Mouse (Mus musculus): ENCODE measurements around the gene Nexn. TPM values are rescaled to one million over a fixed set of nuclear protein-coding genes. Genes with fewer than 3 reads are reported as not detected.
"Not testable (repeated sequence)": the region's sequence is repeated elsewhere in the genome, so short reads cannot be mapped to it uniquely, and the experiment has no call there.

The Nexn gene
- total RNA-seq, 2 experiments from 2014 or later: 443 to 513 TPM

DNA sequence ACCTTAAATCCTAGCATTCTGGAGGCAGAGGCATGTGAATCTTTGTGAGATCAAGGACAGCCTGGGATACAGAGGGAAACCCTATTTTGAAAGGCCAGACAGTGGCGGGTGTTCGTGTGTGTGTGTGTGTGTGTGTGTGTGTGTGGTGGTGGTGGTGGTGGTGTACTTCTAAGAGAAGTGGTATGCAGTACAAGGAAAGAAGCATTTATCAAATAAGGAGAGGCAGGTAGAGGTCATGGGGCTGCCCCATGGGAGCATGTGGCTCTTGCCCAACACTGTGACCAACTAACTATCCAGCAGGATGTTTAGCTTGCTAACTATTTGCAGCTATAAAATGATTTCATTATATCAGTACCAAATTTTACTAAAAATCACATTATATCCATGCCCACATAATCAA is 64.5 kb downstream of the Nexn start:
- DNase-seq (ENCODE audit: low spot score): no peak

DNA sequence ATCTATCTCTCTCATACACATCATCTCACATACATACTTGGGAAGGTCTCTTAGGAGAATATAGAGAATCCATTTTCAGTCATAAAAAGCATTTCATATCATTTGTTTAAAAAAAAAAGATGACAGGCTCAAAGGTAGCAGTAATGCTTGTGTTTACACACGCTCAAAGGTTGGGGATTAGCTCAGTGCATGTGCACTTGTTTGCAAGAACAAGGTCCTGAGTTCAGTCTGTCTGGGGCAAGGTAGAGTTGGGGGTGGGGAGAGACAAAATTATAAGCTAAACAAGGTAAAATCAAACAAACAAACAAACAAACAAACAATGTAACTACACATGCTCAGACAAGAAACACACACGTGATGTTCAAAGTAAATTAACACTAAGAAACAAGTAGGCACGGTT is 65.0 kb downstream of the Nexn start:
- DNase-seq (ENCODE audit: low spot score): no peak

DNA sequence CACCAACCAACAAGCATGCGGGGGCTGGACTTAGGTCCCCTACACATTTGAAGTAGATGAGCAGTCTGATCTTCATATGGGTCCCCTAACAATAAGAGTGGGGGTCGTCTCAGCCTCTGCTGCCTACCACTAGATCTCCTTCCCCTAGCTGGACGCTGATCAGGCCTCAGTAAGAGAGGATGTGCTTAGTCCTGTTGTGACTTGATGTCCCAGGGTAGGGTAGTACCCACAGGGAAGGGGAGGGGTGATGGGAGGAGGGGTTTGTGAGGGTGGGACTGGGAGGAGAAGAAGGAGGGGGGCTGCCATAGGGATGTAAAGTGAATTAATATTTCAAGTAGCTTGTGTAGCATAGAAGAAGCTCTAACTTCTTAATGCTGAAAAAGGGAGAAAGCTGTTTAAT is 67.0 kb downstream of the Nexn start:
- no peak for DNase-seq (ENCODE audit: low spot score)

DNA sequence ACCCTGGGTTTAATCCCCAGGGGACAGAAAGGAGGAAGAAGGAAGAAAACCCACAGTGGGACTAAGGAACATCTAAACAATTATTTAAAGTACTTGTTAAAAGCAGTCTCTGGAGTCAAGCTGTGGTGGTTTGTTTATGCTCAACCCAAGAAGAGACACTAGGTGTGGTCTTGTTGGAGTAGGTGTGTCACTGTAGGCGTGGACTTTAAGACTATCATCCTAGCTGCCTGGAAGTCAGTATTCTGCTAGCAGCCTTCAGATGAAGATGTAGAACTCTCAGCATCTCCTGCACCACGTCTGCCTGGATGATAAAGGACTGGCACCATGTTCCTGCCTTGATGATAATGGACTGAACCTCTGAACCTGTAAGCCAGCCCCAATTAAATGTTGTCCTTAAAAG is 68.9 kb downstream of the Nexn start:
- not testable (repeated sequence) for DNase-seq (ENCODE audit: low spot score)

DNA sequence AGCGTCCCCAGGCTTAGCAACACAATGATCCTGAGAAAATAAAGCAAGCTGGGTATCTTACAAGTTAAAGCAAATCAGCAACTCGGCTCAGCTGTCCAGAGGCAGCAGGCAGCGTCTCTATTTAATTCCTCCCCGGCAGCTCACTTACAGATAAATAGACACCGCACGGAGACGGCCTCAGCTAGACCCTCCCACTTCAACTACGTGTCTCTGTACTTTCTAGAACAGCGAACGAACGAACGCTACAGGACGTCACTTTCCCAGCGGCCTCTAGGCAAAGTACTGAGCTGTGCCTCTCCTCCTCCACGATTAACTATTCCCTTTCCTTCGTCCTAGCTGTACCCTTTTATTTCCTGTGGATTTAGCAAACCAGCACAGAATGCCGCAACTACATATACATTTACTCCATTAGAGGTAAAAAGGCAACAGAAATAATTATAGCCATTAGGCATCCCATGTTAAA is 72.5 kb downstream of the Nexn start:
- peak; percentile 93 for DNase-seq (ENCODE audit: low spot score)

DNA sequence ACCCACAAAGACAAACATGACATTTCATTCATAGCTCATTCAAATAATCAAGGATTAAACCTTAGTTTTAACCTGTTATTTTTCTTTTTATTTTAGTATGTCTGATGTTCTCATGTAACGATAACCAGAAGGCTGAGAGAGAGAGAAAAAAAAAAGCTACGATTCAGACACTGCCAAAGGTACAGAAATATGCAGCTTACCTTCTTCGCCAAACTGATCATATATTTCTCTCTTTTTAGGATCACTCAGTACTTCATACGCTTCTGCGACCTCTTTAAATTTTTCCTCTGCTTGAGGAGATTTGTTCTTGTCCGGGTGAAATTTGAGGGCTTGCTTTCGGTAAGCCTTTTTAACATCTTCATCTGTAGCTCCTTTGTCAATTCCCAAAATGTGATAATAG is 73.0 kb downstream of the Nexn start:
- no peak for DNase-seq (ENCODE audit: low spot score)

DNA sequence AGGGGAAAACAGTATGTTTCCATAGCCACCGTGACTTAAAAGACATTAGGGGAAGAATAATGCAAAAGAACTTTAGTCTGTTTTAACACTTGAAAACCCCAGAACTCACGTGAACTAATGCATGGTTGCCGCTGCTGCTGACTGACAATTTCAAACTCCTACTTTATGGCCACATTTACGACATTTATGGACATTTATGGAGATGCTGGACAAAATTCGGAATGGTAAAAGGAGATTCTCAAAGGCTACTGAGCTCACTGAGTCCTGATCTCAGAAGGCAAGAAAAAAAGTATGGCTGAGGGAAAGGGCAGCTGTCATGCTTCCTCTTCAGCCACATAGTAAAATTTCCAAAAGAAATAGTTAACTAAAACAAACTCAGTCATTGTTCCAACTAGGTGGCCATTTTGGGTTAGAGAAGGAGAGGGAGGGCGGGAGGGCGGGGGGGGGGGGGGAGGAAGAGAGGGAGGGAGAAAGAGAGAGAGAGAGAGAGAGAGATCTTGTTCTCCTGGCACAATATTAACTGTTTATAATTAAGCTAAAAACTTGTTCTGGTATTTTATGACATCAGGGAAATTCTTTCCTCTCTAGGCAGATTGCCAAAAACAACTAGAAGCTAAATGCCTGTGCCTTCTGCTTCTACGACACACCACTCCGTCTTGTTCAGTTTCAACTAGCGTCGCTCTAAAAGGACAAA is 73.8 kb downstream of the Nexn start:
- DNase-seq (ENCODE audit: low spot score): peak; percentile 44

DNA sequence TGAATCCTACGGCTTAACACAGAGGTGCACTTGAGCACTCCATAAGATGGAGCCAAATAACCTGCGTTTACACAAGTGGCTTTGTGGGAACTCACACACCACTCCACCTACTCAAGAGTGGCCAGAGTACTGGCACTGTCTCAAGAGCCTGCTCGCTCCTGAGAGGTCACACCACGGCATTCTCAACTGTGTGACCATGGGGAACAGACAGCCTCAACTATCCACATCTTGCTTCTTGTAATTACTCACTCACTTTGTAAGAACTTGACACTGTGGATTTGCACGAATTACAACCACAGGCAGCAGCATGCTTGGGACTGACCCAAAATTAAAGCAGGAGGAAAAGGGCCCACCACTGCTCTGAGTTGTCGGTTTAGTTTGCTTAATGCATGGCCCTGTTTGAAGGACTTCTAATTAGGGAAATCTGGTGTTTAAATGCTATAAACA is 74.3 kb downstream of the Nexn start:
- peak; percentile 53 for DNase-seq (ENCODE audit: low spot score)

DNA sequence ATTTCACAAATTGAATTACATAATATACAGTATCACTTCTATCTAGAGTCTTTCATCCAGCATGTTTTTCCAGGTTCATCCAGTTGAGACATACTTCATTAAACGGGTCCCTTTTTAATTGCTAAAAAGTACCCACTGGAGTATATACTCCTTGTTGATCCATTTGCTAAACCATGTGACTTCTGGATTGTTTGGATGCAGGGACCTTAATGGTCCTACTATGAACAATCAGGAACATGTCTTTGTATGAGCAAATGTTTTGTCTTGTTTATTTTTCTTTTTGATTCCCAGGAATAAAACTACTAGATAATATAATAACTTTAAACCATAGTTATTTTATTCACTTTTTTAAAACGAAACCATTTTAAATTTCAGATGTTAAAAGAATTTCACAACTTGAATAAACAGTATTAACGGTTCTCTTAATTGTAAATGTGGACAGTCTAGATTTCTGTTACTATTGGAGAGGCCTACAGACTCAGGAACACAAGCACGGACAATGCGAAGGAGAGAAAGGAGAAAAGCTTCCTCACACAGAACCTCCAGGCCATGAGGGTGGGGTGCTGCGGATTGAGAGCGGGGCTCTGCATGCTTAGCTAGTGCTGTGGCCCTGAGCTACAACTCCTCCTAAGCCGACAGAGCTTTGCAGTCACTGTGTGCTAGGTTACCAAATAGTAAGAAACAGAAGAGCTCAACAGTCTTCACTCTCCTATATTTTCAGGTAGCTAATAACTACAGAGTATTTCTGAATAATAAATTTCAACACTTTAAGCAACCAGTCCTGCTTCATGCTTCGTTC is 75.3 kb downstream of the Nexn start:
- DNase-seq (ENCODE audit: low spot score): no peak

DNA sequence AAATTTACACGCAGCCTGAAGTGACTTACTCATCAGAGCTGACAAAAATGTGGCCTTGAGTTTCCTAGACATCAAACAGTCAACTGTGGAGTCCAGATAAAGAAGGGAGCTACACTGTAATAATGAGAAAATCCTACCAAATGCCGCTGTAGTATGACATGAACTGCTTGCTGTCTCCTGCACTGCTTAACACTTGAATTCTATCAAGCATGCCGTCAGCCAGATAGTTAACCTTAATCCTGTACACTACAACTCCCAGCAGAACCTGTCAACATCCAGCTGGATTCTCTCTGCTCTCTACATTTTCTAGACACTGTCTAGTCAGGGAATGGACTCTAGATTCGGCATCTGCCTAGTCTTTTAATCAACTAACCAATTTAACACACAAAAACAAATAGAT is 76.8 kb downstream of the Nexn start:
- DNase-seq (ENCODE audit: low spot score): no peak

Other genes starting within 250 kb of the Nexn start
- under 1 TPM in 1 of 2 experiments, not detected in 1; 0.55 TPM for gene Gipc2, start 100.1 kb downstream of the Nexn start, total RNA-seq (2021)
- 100 to 1,000 TPM in 1 of 2 experiments, 10 to 100 TPM in 1; 51.5 to 107 TPM for gene Dnajb4, start 56.0 kb downstream of the Nexn start, total RNA-seq (2021)
- gene Fubp1, start 55.9 kb downstream of the Nexn start, total RNA-seq (2021): 10 to 100 TPM; 21.6 to 31.6 TPM
- gene Miga1, start 74.1 kb upstream of the Nexn start, total RNA-seq (2021): 1 to 10 TPM; 6.4 to 8.2 TPM
- 10 to 100 TPM; 17.6 to 18.1 TPM for gene Usp33, start 80.1 kb upstream of the Nexn start, total RNA-seq (2021)
- 10 to 100 TPM; 13.4 to 16.5 TPM for gene Zzz3, start 129.1 kb upstream of the Nexn start, total RNA-seq (2021)